Mouse (Mus musculus) neural tube, embryonic 12.5 days (tissue): ENCODE measurements around the gene Gtf2f2. TPM values are rescaled to one million over a fixed set of nuclear protein-coding genes. Genes with fewer than 3 reads are reported as not detected.
"Not testable (repeated sequence)": the region's sequence is repeated elsewhere in the genome, so short reads cannot be mapped to it uniquely, and the experiment has no call there.

Experiments
- ATAC-seq: fragments of 200-750 bp; cut with Nextera tagmentation; 2 replicates; pipeline ENCODE4 v1.8.0; 2017; ENCODE audit warnings: low read depth, mild to moderate bottlenecking, moderate TSS enrichment, moderate library complexity; ENCODE audit not compliant: low FRiP score
- H3K27ac ChIP-seq: fragments of 300-500 bp; sonication (generic); 2 replicates; pipeline ENCODE4 v1.5.1; 2016
- H3K27me3 ChIP-seq: fragments of 300-500 bp; sonication (generic); replicated peaks from 2 replicates; pipeline ENCODE4 v1.6.1; 2016; ENCODE audit warnings: mild to moderate bottlenecking
- H3K36me3 ChIP-seq: fragments of 300-500 bp; sonication (generic); 2 replicates; pipeline ENCODE4 v1.6.1; 2016; ENCODE audit warnings: mild to moderate bottlenecking
- H3K4me1 ChIP-seq: fragments of 300-500 bp; sonication (generic); 2 replicates; pipeline ENCODE4 v1.6.1; 2016
- H3K4me2 ChIP-seq: fragments of 300-500 bp; sonication (generic); replicated peaks from 2 replicates; pipeline ENCODE4 v1.6.1; 2016; ENCODE audit warnings: mild to moderate bottlenecking
- H3K4me3 ChIP-seq: fragments of 300-500 bp; sonication (generic); 2 replicates; pipeline ENCODE4 v1.5.1; 2016
- H3K9ac ChIP-seq: fragments of 300-500 bp; sonication (generic); 2 replicates; pipeline ENCODE4 v1.6.1; 2016; ENCODE audit warnings: mild to moderate bottlenecking
- H3K9me3 ChIP-seq: fragments of 300-500 bp; sonication (generic); 2 replicates; pipeline ENCODE4 v1.6.1; 2016; ENCODE audit warnings: mild to moderate bottlenecking
- WGBS: fragments of 180-500 bp; shearing (Covaris S2); methylation state at CpG from one replicate; pipeline ENCODE4 v1.1.7; 2016; 5-methylcytosine and 5-hydroxymethylcytosine counted together
- polyA plus RNA-seq: library from polyadenylated mRNA; unstranded; fragments of >200 nt; fragmentation: Nextera tagmentation; extraction: Ambion mirVana; gene quantifications from 2 replicates; pipeline ENCODE4 v1.2.1, GENCODE M21; 2016

Gene Gtf2f2
- polyA plus RNA-seq, 1 experiment from 2014 or later: 53.2 TPM

DNA sequence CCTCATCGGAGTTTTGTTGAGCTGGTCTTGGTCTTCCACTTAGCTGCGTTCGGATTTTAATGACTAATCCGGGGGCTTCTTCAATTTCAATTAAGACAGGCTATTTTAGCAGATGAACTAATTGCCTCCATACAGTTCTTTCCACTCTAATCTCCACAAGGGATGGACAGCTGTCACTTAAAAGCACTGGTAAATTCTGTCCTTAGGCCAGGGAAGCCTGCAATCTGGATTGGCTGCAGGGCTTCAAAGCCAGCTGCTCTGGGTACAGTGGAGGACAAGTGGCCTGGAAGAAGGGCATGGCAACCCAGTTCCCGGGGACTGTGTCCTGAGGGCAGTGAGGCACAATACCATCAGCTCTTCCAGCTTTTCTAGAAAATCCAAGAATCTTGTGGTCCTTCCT is 139.6 kb downstream of the Gtf2f2 start:
- no peaks in the 10 kb centered on the region for H3K36me3 ChIP-seq
- ATAC-seq: 0 out of 2 replicates have a peak, but pooled peaks have one; percentile 30
- 0 out of 2 replicates have a peak, but pooled peaks cover 3% of the 10 kb centered on the region for H3K4me1 ChIP-seq
- peak overlapping the region; percentile 41 for H3K4me2 ChIP-seq
- H3K27ac ChIP-seq: no peak overlapping the region
- H3K9ac ChIP-seq: no peak overlapping the region
- H3K4me3 ChIP-seq: 0 out of 2 replicates have a peak overlapping the region, but pooled peaks have one; percentile 7
- no peaks in the 10 kb centered on the region for H3K9me3 ChIP-seq
- H3K27me3 ChIP-seq: no peaks in the 10 kb centered on the region
- 10% methylated on average over 4 of the region's 5 CpGs for whole genome bisulfite sequencing

DNA sequence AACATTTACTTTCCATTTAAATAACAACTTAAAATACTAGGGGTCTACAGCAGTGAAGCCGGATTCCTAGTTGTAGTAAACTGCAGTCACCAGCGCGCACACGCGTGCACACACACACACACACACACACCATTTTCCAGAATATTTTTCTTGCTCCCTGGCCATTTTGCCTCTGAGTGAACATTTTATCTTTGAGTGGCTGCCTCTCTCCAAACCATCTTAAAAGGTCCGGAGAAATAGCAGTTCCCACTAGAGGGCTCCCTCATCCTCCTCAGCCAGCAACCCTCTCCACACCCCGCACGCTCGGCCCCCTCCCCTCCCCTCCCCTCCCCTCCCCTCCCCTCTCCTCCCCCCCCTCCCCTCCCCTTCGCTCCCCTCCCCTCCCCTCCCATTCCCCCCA is 140.0 kb downstream of the Gtf2f2 start:
- Histone ChIP-seq H3K27ac (no peak overlapping the region), H3K36me3 (no peaks in the 10 kb centered on the region), H3K4me3 (0 out of 2 replicates have a peak overlapping the region, but pooled peaks have one; percentile 7), H3K9me3 (no peaks in the 10 kb centered on the region), H3K9ac (no peak overlapping the region), H3K27me3 (no peaks in the 10 kb centered on the region), H3K4me1 (0 out of 2 replicates have a peak, but pooled peaks cover 3% of the 10 kb centered on the region), H3K4me2 (peak overlapping the region; percentile 41)
- 0 out of 2 replicates have a peak, but pooled peaks have one; percentile 30 for ATAC-seq
- 19% methylated on average over 9 of the region's 10 CpGs for WGBS

DNA sequence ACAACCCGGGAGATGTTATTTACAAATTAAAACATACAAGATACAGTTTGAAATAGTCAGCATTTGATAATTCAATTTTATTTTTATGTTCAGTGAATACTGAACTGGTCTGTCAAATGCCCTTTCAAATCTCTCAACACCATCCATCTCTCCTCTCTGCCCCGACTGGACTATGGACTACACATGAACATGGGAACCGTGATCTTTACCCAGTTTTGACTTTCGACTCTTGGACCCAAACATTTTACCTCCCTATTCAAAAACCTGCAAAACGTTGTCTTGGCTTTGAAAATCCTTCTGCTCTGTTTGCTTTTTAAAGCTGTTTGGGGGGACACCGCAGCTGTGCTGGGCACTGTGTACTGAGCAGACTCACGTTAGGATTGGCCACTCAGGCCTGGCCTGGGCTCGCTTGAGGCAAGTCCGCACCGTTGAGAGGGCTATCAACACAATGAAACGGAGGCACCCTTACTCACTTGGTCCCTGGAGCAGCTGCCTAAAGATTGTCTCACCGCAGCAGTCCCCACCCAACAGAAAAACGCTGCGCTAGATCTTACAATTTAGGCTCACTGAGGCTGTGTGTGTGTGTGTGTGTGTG is 140.8 kb downstream of the Gtf2f2 start:
- no peaks in the 10 kb centered on the region for H3K9me3 ChIP-seq
- ATAC-seq: no peak
- no peak overlapping the region for H3K9ac ChIP-seq
- H3K36me3 ChIP-seq: no peaks in the 10 kb centered on the region
- no peak overlapping the region for H3K4me2 ChIP-seq
- no peaks in the 10 kb centered on the region for H3K27me3 ChIP-seq
- WGBS: 74% methylated on average over 14 of the region's 14 CpGs
- no peak overlapping the region for H3K4me3 ChIP-seq
- H3K27ac ChIP-seq: no peak overlapping the region
- 0 out of 2 replicates have a peak, but pooled peaks cover 3% of the 10 kb centered on the region for H3K4me1 ChIP-seq

DNA sequence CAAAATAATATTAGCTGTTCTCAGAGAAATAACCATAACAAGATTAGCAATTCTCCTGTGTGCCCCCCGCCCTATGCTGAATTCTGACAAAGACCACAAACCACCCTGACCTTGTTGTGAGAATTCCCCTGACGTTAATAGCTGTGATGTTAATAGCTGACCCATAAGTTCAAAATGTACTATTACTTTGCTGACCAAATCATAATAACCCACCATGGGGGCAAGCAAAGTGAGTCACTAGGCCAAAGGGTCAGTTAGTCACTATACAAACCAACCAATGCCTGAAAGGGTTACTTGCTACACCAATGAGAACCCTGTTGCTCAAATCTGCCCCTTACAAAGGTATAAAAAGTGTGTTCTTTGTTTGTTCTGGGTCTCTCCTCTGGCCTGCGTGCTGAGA is 142.6 kb downstream of the Gtf2f2 start:
- H3K4me2 ChIP-seq, H3K27ac ChIP-seq, ATAC-seq, H3K27me3 ChIP-seq, H3K9ac ChIP-seq, H3K36me3 ChIP-seq, H3K4me3 ChIP-seq, H3K9me3 ChIP-seq: not testable (repeated sequence)
- H3K4me1 ChIP-seq: peaks cover 10% of the 10 kb centered on the region
- WGBS: 59% methylated on average over 3 of the region's 3 CpGs

DNA sequence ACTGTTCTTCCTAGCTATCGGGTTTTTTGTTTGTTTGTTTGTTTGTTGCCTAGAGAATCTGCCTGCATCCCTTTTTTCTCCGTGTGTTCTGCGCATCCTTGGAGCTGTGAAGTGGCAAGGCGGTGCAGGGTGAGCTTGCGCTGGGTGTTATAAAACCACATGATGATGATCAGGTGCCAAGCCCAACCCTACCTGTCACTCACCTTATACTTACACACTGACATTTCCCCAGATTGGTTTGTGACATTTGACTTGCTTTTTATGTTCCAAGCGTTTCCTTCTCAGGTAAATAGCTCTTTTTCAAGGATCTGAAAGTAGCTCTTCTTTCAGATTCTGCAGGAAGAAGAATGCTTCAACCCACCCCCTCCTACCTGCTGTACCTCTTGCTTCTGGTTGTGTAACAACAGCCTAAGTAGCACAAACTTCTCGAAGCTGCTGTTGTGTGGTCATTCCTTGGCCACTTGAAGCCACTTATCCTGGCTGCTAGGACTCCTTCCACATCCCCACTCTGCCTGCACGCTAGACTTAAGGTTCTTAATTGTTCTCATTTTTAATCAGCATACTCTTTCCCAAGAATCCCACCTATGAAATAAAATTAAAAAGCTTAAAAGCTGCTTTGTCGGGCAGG is 143.8 kb downstream of the Gtf2f2 start:
- no peaks in the 10 kb centered on the region for H3K27me3 ChIP-seq
- H3K4me2 ChIP-seq: no peak overlapping the region
- WGBS: 81% methylated on average over 9 of the region's 9 CpGs
- H3K9me3 ChIP-seq: peaks cover 7% of the 10 kb centered on the region
- no peak overlapping the region for H3K4me3 ChIP-seq
- H3K36me3 ChIP-seq: no peaks in the 10 kb centered on the region
- peaks cover 10% of the 10 kb centered on the region for H3K4me1 ChIP-seq
- H3K9ac ChIP-seq: no peak overlapping the region
- H3K27ac ChIP-seq: no peak overlapping the region
- ATAC-seq: no peak

DNA sequence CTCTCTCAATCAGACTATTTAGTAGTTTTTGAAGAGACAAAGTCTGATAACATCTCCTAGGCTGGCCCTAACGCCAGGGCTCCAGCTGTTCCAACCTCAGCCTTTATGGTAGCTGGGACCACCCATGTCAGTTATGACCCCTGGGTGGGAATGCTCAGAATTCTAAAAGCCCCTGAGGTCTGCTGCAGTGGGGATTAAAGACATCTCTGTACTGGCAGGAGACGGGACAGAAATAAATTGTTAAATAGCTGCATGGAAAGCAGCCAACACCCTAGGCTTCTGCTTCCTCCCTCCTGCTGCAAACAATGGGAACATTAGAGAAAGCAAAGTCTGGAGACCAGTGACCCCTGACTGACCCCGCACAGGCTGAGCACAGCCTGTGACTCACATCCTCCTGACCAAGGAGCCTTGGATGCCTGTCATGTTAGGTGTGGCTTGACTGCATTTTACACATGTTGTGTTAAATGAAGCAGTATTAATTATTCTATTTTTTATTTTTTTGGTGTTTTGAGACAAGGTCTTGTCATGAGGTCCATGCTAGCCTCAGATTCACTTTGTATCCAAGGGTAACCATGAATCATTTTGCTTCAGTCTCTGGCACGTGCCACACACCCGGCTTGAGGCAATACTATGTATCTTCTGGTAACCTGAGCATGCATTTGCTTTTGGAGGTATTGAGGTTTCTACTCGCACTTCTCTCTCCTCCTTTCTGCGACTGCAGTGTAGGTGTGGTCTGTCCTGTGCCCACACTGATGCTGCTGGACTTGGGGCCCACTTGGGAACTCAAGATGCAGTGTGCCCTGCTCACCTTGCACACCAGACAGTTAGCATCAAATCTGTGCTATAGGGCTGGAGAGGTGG is 146.9 kb downstream of the Gtf2f2 start:
- Histone ChIP-seq H3K4me3 (no peak overlapping the region), H3K36me3 (no peaks in the 10 kb centered on the region), H3K9ac (no peak overlapping the region), H3K9me3 (peaks cover 7% of the 10 kb centered on the region), H3K4me1 (peaks cover 8% of the 10 kb centered on the region), H3K4me2 (no peak overlapping the region), H3K27ac (0 out of 2 replicates have a peak overlapping the region, but pooled peaks have one; percentile 27), H3K27me3 (no peaks in the 10 kb centered on the region)
- WGBS: 7% methylated on average over 7 of the region's 7 CpGs
- peak; percentile 94 for ATAC-seq

DNA sequence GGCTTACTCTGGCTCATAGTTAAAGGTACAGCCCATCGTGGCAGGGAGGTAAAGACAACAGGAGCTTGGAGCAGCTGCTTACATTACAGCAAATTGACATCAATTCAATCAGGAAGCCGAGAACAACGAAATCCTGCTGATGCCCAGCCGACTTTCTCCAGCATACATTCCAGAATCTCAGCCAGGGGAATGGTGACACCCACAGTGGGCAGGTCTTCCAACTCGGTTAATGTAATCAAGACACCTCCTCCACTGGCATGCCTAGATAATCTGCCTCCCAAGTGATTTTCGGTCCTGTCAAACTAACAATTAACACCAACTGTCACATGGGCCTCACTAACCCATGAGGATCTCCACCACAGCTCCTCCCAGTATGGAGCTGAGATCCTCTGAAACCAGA is 148.0 kb downstream of the Gtf2f2 start:
- no peak overlapping the region for H3K9ac ChIP-seq
- H3K36me3 ChIP-seq: no peaks in the 10 kb centered on the region
- 92% methylated on average over 6 of the region's 6 CpGs for WGBS
- no peak overlapping the region for H3K27ac ChIP-seq
- no peak overlapping the region for H3K4me3 ChIP-seq
- H3K4me2 ChIP-seq: no peak overlapping the region
- ATAC-seq: no peak
- H3K9me3 ChIP-seq: peaks cover 7% of the 10 kb centered on the region
- H3K4me1 ChIP-seq: peaks cover 8% of the 10 kb centered on the region
- no peaks in the 10 kb centered on the region for H3K27me3 ChIP-seq

DNA sequence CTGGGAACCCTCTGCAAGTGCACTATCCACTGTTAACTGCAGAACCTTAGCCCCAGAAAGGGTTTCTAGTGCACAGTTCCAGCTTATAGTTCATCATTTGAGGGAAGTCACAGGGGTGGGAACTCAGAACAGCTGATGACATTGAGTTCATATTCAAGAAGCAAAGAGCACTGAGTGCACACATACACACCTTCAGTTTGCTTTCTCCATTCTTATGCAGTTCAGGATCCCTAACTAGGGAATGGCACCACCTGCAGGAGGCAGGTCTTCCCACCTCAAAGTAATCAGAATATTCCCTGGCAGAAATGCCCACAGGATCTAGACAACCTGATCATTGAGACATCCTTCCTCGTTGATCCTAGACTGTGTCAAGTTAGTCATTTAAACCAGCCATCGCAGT is 151.0 kb downstream of the Gtf2f2 start:
- no peak overlapping the region for H3K27ac ChIP-seq
- no peak overlapping the region for H3K4me3 ChIP-seq
- 84% methylated on average over 2 of the region's 2 CpGs for WGBS
- H3K36me3 ChIP-seq: 0 out of 2 replicates have a peak, but pooled peaks cover 3% of the 10 kb centered on the region
- no peak overlapping the region for H3K9ac ChIP-seq
- H3K4me1 ChIP-seq: peaks cover 8% of the 10 kb centered on the region
- H3K4me2 ChIP-seq: no peak overlapping the region
- ATAC-seq: no peak
- H3K27me3 ChIP-seq: no peaks in the 10 kb centered on the region
- peaks cover 7% of the 10 kb centered on the region for H3K9me3 ChIP-seq

DNA sequence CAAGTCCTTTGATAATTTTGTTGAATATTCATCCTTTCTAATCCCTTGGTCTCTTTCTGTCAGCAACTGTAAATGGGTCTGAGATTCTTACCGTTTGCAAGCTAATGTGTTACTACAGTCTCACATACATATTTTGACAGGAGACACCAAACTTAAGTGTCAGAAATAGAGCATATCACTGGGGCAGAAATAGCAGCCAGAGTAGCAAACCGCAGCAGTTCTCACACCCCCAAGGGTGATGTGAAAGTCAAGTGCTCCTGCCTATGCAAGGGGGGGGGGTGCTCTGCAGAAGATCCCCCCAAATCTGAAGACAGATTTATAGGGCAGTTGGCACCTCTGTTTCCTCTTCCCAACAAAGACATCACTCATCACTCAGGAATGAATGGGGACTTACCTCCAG is 152.5 kb downstream of the Gtf2f2 start:
- Histone ChIP-seq H3K9me3 (peaks cover 7% of the 10 kb centered on the region), H3K27me3 (no peaks in the 10 kb centered on the region), H3K36me3 (peaks cover 8% of the 10 kb centered on the region; the same call in 1 of the 2 replicates), H3K9ac (no peak overlapping the region), H3K27ac (no peak overlapping the region), H3K4me3 (no peak overlapping the region), H3K4me2 (no peak overlapping the region), H3K4me1 (no peaks in the 10 kb centered on the region)
- no peak for ATAC-seq
- 79% methylated on average over 2 of the region's 2 CpGs for WGBS

DNA sequence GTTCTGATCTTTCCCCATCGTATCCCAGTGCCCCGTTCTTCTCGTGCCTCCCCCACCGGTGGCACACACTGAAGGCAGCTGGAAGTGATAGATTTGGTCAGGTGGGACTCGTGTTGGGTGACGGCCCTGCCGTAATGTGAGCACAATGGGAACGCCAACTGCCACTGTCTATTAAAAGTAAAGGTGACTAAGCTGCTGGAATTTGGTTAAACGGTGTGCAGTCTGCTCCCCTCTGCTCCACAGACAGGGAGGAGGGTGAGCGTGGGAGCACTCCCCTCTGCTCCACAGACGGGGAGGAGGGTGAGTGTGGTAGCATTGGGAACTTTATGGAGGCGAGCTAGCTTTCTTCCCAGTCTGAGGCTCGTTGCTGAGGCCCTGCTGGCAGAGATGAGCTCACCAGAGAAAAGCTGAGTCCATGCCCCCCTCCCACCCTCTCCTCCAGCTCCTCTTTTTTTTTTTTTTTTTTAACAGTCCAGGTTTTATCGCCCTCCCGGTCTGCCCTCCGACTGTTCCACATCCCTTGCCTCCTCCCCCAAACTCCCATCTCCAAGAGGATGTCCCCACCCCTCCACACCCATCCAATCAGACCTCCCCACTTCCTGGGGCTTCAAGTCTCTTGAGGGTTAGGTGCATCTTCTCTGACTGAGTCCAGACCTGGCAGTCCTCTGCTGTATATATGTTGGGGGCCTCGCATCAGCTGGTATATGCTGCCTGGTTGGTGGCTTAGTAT is 155.2 kb downstream of the Gtf2f2 start:
- no peak overlapping the region for H3K27ac ChIP-seq
- no peak overlapping the region for H3K4me2 ChIP-seq
- 55% methylated on average over 17 of the region's 17 CpGs for WGBS
- no peaks in the 10 kb centered on the region for H3K4me1 ChIP-seq
- no peak for ATAC-seq
- H3K27me3 ChIP-seq: no peaks in the 10 kb centered on the region
- peaks cover 24% of the 10 kb centered on the region for H3K36me3 ChIP-seq
- no peak overlapping the region for H3K4me3 ChIP-seq
- peaks cover 3% of the 10 kb centered on the region; the same call in 1 of the 2 replicates for H3K9me3 ChIP-seq
- no peak overlapping the region for H3K9ac ChIP-seq

DNA sequence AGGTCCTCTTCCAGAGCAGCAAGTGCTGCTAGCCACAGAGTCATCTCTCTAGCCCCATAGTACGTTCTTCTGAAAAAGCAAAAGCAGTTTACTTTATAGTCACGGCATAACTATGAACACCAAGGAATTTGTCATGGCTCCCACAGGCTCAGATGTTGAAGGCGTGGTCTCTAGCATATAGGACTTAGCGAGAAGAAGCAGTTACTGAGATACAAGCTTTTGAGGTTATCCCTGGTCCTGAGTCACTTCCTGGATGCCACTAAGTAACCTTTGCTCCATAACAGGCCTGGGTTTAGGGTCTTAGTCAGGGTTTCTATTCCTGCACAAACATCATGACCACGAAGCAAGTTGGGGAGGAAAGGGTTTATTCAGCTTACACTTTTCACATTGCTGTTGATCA is 158.6 kb downstream of the Gtf2f2 start:
- peaks cover 3% of the 10 kb centered on the region; the same call in 1 of the 2 replicates for H3K9me3 ChIP-seq
- H3K9ac ChIP-seq: no peak overlapping the region
- peaks cover 56% of the 10 kb centered on the region for H3K36me3 ChIP-seq
- no peak overlapping the region for H3K4me2 ChIP-seq
- H3K27ac ChIP-seq: no peak overlapping the region
- no peak overlapping the region for H3K4me3 ChIP-seq
- no peak for ATAC-seq
- no peaks in the 10 kb centered on the region for H3K27me3 ChIP-seq
- peaks cover 16% of the 10 kb centered on the region for H3K4me1 ChIP-seq
- 96% methylated on average over 5 of the region's 5 CpGs for WGBS
